Mouse (Mus musculus) erythroblast, embryonic 14.5 days (primary cell): ENCODE results near the gene Dgka.

ENCODE experiments used
- GATA1 ChIP-seq: IDR thresholded peaks from 2 replicates; pipeline ENCODE4 v1.6.1; 2012; ENCODE audit warnings: low read length, inconsistent platforms, mixed read lengths
- TAL1 ChIP-seq: IDR thresholded peaks from 3 replicates; pipeline ENCODE4 v1.6.1; 2012; ENCODE audit warnings: low read length, inconsistent platforms, mixed read lengths

GRCm38 (mm10) chr10:128704491-128705316, 40.0 kb downstream of the Dgka start, which contains the start of gene Cdk2:
- no peak for TF ChIP-seq GATA1
- no peak for TF ChIP-seq TAL1
